ENCODE assay signal across 22 mouse cellular contexts in genomic region chr12:11215555-11215954, GRCm38 (mm10). TPM values are rescaled to one million over a fixed set of nuclear protein-coding genes. Genes with fewer than 3 reads are reported as not detected.
"Had no signal": no experiment of that assay in that cellular context is flagged by ENCODE, and none has a peak within 500 bp of the region (broad histone marks: within the 10 kb centered on the region; RNA-seq: fewer than 3 reads in every experiment).

No protein-coding gene starts in this region.

- H3K27me3 ChIP-seq: limb, embryonic 15.5 days; liver, embryonic 12.5 days; lung, embryonic 15.5 days; neural tube, embryonic 15.5 days had no signal

- H3K4me2 ChIP-seq: limb, embryonic 15.5 days; liver, embryonic 12.5 days; lung, embryonic 15.5 days; neural tube, embryonic 15.5 days had no signal

- H3K27ac ChIP-seq: left cerebral cortex, adult 2 months; limb, embryonic 15.5 days; liver, embryonic 12.5 days; lung, embryonic 15.5 days; midbrain, embryonic 10.5 days; neural tube, embryonic 15.5 days had no signal

- H3K9ac ChIP-seq: limb, embryonic 15.5 days; liver, embryonic 12.5 days; lung, embryonic 15.5 days; neural tube, embryonic 15.5 days had no signal

- DNase-seq: kidney, adult 18-20 months; kidney, postnatal 10 days; lung, postnatal 14 days; midbrain, embryonic 14.5 days; spleen, adult 18-20 months; thymus, adult 18-20 months had no signal

- H3K4me3 ChIP-seq: left cerebral cortex, adult 2 months; limb, embryonic 15.5 days; liver, embryonic 12.5 days; lung, embryonic 15.5 days; midbrain, embryonic 10.5 days; myocyte; neural tube, embryonic 15.5 days had no signal

- H3K36me3 ChIP-seq: limb, embryonic 15.5 days; liver, embryonic 12.5 days; lung, embryonic 15.5 days; midbrain, embryonic 10.5 days; neural tube, embryonic 15.5 days had no signal

- ATAC-seq: liver, embryonic 12.5 days had no signal

- H3K9me3 ChIP-seq: limb, embryonic 15.5 days; liver, embryonic 12.5 days; lung, embryonic 15.5 days; midbrain, embryonic 10.5 days; neural tube, embryonic 15.5 days had no signal

- H3K4me1 ChIP-seq: limb, embryonic 15.5 days; liver, embryonic 12.5 days; lung, embryonic 15.5 days; midbrain, embryonic 10.5 days; neural tube, embryonic 15.5 days had no signal

RNA-seq across cellular contexts. Expression of gene Msgn1, which starts 6.8 kb away (rescaled TPM):
- total RNA-seq: layer of hippocampus, adult 8-10 months; layer of hippocampus, postnatal 25 days; left cerebral cortex, adult 2 months; left cerebral cortex, postnatal 14 days had no signal
- polyA plus RNA-seq: kidney, embryonic 14.5 days; large intestine, adult 2 months; limb, embryonic 11.5 days; limb, embryonic 15.5 days; liver, embryonic 12.5 days; liver, embryonic 16.5 days; lung, embryonic 15.5 days; midbrain, embryonic 10.5 days; midbrain, embryonic 14.5 days; myocyte; neural tube, embryonic 11.5 days; neural tube, embryonic 15.5 days; stomach, embryonic 14.5 days had no signal
